Mouse (Mus musculus) E14TG2a.4 (cell line): ENCODE data around the gene Actl6b.

Experiments used
- CTCF ChIP-seq: conservative IDR thresholded peaks from 2 replicates; pipeline ENCODE4 v1.5.1; 2014; ENCODE audit warnings: low read length
- POU5F1 ChIP-seq: IDR thresholded peaks from 2 replicates; pipeline ENCODE4 v1.6.1; 2014; ENCODE audit warnings: low read length, borderline replicate concordance

- TF ChIP-seq CTCF (no peak), POU5F1 (no peak)
These were observed 20.0 kb upstream of the Actl6b start, which contains the start of the genes Epo and Gnb2 for GRCm38 (mm10) chr5:137533117-137533827.
